Mouse (Mus musculus): Measurements from ENCODE around the gene Taok3. TPM values are rescaled to one million over a fixed set of nuclear protein-coding genes. Genes with fewer than 3 reads are reported as not detected.

Gene Taok3
- polyA plus RNA-seq, 1 experiment: 11.1 TPM

DNA sequence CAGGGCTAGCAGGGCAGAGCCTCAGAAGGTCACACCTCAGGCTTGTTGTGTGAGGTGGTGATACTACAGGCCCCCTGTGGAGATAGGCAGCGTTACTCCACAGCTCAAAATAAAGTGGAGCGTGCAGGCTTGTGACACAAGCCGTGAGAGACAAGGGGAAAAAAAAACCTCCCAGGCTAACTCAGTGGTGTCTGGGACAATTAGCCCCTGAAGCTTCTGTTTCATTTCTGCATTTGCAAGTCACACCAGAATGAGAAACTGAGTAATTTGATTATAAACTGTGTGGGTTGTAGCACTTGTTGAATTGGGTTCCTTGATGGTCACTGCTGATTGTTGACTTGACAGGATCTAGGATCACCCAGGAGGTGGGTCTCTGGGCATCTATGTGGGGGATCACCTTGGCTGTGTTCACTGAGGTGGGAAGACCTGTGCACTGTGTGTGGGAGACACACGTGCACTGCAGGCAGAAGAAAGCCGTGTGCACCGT, 39.9 kb downstream of the Taok3 start:
- H3K36me3 ChIP-seq (ENCODE audit: control insufficient read depth, insufficient read depth, low read length): no peaks in the 10 kb centered on the region
- TF ChIP-seq CTCF (conservative IDR thresholded peaks at IDR 0.05; ENCODE audit: insufficient read depth, insufficient read length, low read depth, low read length): no peak
- no peak for DNase-seq
- no peak overlapping the region for H3K27ac ChIP-seq (ENCODE audit: insufficient read depth, low read depth, low read length)
- no peak overlapping the region for H3K4me3 ChIP-seq (ENCODE audit: insufficient read depth, low read depth, low read length)
- 42% methylated on average over 6 of the region's 6 CpGs for WGBS
- H3K4me1 ChIP-seq (ENCODE audit: control insufficient read depth, insufficient read depth, low read length): peaks cover 6% of the 10 kb centered on the region; the same call in 1 of the 2 replicates
- H3K27me3 ChIP-seq (replicated peaks; ENCODE audit: control insufficient read depth, insufficient read depth, low read length): no peaks in the 10 kb centered on the region

DNA sequence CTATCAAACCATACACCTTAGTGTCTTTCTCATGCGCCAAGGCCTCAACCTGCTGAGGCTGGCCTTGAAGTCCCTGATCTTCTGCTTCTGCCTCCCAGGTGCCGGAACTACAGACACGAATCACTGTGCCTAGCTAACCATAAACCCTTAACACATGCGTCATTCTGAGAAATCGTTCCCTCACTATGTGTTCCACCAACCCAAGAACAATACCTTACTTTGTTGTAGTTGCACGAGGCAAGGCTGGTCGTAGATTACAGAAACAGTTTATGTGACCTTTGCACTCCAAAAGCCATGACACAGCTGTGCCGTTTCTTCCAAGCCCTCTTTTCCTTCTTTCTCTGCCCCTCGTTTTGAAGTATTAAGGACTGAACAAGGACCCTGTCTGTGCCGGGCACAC, 40.6 kb downstream of the Taok3 start:
- H3K4me3 ChIP-seq (ENCODE audit: insufficient read depth, low read depth, low read length): no peak overlapping the region
- H3K36me3 ChIP-seq (ENCODE audit: control insufficient read depth, insufficient read depth, low read length): no peaks in the 10 kb centered on the region
- 44% methylated on average over 10 of the region's 10 CpGs for WGBS
- TF ChIP-seq POLR2A (IDR thresholded peaks at IDR 0.05; ENCODE audit: low read depth, low read length) (no peak), CTCF (conservative IDR thresholded peaks at IDR 0.05; ENCODE audit: insufficient read depth, insufficient read length, low read depth, low read length) (no peak)
- H3K27me3 ChIP-seq (replicated peaks; ENCODE audit: control insufficient read depth, insufficient read depth, low read length): no peaks in the 10 kb centered on the region
- H3K27ac ChIP-seq (ENCODE audit: insufficient read depth, low read depth, low read length): peak overlapping the region; percentile 37; the same call in 1 of the 2 replicates
- peaks cover 6% of the 10 kb centered on the region; the same call in 1 of the 2 replicates for H3K4me1 ChIP-seq (ENCODE audit: control insufficient read depth, insufficient read depth, low read length)
- peak; percentile 43 for DNase-seq

DNA sequence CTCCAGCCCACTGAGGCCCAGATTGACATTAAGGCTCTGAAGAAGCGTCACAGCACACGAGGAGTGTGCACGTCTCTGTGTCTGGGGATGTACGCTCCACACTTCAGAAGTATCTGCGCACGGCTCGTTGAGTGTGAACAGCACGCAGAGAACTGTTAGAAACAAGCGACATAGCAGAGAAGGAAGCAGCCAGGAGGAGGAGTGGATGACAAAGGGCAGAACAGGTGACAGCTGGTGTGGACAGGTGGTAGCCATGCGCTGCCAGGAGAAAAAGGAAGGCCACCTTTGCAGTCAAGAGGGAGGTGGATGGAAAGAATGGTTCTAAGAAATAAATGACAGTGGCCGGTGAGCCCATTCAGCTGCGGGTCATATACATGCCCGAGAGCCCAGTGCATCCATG, 43.9 kb downstream of the Taok3 start:
- TF ChIP-seq CTCF (conservative IDR thresholded peaks at IDR 0.05; ENCODE audit: insufficient read depth, insufficient read length, low read depth, low read length): no peak
- no peak for TF ChIP-seq POLR2A (IDR thresholded peaks at IDR 0.05; ENCODE audit: low read depth, low read length)
- H3K36me3 ChIP-seq (ENCODE audit: control insufficient read depth, insufficient read depth, low read length): no peaks in the 10 kb centered on the region
- H3K4me3 ChIP-seq (ENCODE audit: insufficient read depth, low read depth, low read length): no peak overlapping the region
- H3K4me1 ChIP-seq (ENCODE audit: control insufficient read depth, insufficient read depth, low read length): peaks cover 6% of the 10 kb centered on the region; the same call in 1 of the 2 replicates
- H3K27ac ChIP-seq (ENCODE audit: insufficient read depth, low read depth, low read length): no peak overlapping the region
- 97% methylated on average over 13 of the region's 13 CpGs for WGBS
- no peak for DNase-seq
- H3K27me3 ChIP-seq (replicated peaks; ENCODE audit: control insufficient read depth, insufficient read depth, low read length): no peaks in the 10 kb centered on the region

DNA sequence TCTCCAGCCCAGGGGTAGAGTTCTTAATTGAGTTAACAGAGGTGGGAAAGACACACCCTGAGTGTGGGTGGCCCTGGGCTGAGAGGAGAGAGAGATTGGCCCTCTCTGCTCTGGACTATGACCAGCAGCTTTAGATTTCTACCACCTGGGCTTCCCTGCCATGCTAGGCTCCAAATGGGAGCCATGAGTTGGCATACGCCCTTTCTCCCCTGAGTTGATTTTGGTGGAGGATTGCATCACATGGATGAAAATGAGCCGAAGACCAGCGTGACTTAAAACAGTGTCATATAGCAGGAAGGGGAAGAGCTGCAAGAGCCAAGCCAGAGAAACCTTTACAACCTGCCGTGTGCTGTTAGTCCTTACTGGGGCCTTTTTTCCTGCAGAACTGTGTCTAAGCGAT, 44.6 kb downstream of the Taok3 start:
- 86% methylated on average over 5 of the region's 5 CpGs for WGBS
- no peaks in the 10 kb centered on the region for H3K36me3 ChIP-seq (ENCODE audit: control insufficient read depth, insufficient read depth, low read length)
- no peak overlapping the region for H3K27ac ChIP-seq (ENCODE audit: insufficient read depth, low read depth, low read length)
- no peak for DNase-seq
- H3K27me3 ChIP-seq (replicated peaks; ENCODE audit: control insufficient read depth, insufficient read depth, low read length): no peaks in the 10 kb centered on the region
- no peak overlapping the region for H3K4me3 ChIP-seq (ENCODE audit: insufficient read depth, low read depth, low read length)
- TF ChIP-seq POLR2A (IDR thresholded peaks at IDR 0.05; ENCODE audit: low read depth, low read length) (no peak), CTCF (conservative IDR thresholded peaks at IDR 0.05; ENCODE audit: insufficient read depth, insufficient read length, low read depth, low read length) (no peak)
- peaks cover 6% of the 10 kb centered on the region; the same call in 1 of the 2 replicates for H3K4me1 ChIP-seq (ENCODE audit: control insufficient read depth, insufficient read depth, low read length)

DNA sequence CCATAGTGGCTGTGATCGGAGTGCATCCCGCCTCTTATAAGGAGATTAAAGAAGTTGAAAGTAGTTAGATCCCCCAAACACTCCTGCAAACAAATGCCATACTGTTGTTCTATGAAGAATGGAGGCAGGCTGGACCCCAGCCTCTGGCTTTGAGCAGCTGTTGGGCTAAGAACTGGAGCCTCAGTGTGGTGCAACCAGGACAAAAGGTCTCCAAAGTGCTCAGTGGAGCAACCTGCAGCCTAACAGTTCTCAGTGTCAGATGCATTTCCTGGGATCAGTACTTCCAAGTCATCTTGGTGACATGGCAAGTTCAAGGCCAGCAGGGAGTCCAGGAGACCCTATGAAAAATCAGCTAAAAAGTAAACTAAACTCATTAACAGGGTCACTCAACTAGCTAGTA, 45.0 kb downstream of the Taok3 start:
- no peak for DNase-seq
- no peak overlapping the region for H3K4me3 ChIP-seq (ENCODE audit: insufficient read depth, low read depth, low read length)
- H3K27me3 ChIP-seq (replicated peaks; ENCODE audit: control insufficient read depth, insufficient read depth, low read length): no peaks in the 10 kb centered on the region
- no peaks in the 10 kb centered on the region for H3K36me3 ChIP-seq (ENCODE audit: control insufficient read depth, insufficient read depth, low read length)
- TF ChIP-seq POLR2A (IDR thresholded peaks at IDR 0.05; ENCODE audit: low read depth, low read length) (no peak), CTCF (conservative IDR thresholded peaks at IDR 0.05; ENCODE audit: insufficient read depth, insufficient read length, low read depth, low read length) (no peak)
- H3K27ac ChIP-seq (ENCODE audit: insufficient read depth, low read depth, low read length): no peak overlapping the region
- peaks cover 6% of the 10 kb centered on the region; the same call in 1 of the 2 replicates for H3K4me1 ChIP-seq (ENCODE audit: control insufficient read depth, insufficient read depth, low read length)
- WGBS: 97% methylated on average over 2 of the region's 2 CpGs

DNA sequence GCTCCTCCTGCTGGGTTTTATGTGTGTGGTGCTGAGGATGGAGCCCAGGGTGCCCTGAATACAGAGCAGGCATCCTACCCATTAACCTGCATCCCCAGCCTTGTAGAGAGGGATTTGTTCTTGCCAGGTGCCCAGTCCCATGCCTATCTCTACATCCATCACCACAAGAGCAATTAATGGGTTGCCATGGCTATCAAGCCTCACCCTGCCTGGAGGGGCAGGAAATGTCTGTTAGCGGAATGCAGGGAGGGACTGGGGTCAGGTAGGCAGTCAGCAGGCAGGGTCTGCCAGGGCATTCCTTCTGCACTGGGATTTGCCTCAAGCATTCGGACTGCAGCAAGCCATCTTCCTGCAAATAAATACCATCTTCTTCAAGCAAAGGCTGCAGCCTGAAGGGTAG, 46.0 kb downstream of the Taok3 start:
- Histone ChIP-seq H3K4me3 (ENCODE audit: insufficient read depth, low read depth, low read length) (no peak overlapping the region), H3K36me3 (ENCODE audit: control insufficient read depth, insufficient read depth, low read length) (no peaks in the 10 kb centered on the region), H3K27ac (ENCODE audit: insufficient read depth, low read depth, low read length) (no peak overlapping the region), H3K4me1 (ENCODE audit: control insufficient read depth, insufficient read depth, low read length) (no peaks in the 10 kb centered on the region), H3K27me3 (replicated peaks; ENCODE audit: control insufficient read depth, insufficient read depth, low read length) (no peaks in the 10 kb centered on the region)
- TF ChIP-seq POLR2A (IDR thresholded peaks at IDR 0.05; ENCODE audit: low read depth, low read length) (no peak), CTCF (conservative IDR thresholded peaks at IDR 0.05; ENCODE audit: insufficient read depth, insufficient read length, low read depth, low read length) (no peak)
- DNase-seq: no peak
- WGBS: 69% methylated on average over 2 of the region's 2 CpGs

DNA sequence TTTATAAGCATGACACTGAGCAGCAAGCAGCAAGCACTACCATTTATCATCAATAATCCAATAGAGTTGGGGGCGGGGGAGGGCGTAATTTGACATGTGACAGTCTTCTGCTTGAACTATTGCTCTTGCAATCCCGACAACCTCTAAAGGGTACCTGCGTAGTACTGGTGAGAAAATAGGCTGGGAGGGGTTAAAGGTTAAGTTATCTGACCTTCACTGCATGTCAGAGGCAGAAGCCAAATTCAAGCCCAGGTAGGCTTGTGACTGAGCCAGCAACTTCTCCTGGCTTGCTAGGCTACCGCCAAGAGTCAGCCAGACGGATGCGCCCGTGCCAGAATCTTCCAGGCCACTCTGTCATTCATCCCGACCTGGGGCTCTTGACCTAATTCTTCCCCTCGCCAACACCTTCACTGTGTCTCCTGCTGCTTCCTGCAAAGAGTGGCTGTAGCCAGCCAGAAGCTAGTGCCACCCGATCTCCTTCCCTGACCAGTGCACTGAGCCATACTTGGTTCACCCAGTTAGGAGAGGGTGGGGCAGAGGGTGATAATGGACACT, 47.0 kb downstream of the Taok3 start:
- no peaks in the 10 kb centered on the region for H3K4me1 ChIP-seq (ENCODE audit: control insufficient read depth, insufficient read depth, low read length)
- H3K27me3 ChIP-seq (replicated peaks; ENCODE audit: control insufficient read depth, insufficient read depth, low read length): no peaks in the 10 kb centered on the region
- peak; percentile 18 for DNase-seq
- 70% methylated on average over 11 of the region's 11 CpGs for WGBS
- H3K4me3 ChIP-seq (ENCODE audit: insufficient read depth, low read depth, low read length): no peak overlapping the region
- TF ChIP-seq POLR2A (IDR thresholded peaks at IDR 0.05; ENCODE audit: low read depth, low read length) (no peak), CTCF (conservative IDR thresholded peaks at IDR 0.05; ENCODE audit: insufficient read depth, insufficient read length, low read depth, low read length) (no peak)
- no peak overlapping the region for H3K27ac ChIP-seq (ENCODE audit: insufficient read depth, low read depth, low read length)
- no peaks in the 10 kb centered on the region for H3K36me3 ChIP-seq (ENCODE audit: control insufficient read depth, insufficient read depth, low read length)

Data from kidney, adult 2 months (tissue).